Mouse (Mus musculus) heart, embryonic 16.5 days (tissue): ENCODE data around the gene Klhl7. TPM values are rescaled to one million over a fixed set of nuclear protein-coding genes. Genes with fewer than 3 reads are reported as not detected.

Source experiments
- ATAC-seq: fragments of 200-750 bp; cut with Nextera tagmentation; replicated peaks from 2 replicates; pipeline ENCODE4 v1.8.0; 2017; ENCODE audit warnings: moderate number of reproducible peaks; ENCODE audit not compliant: insufficient read depth, low FRiP score; ENCODE audit errors: extremely low read depth
- H3K27ac ChIP-seq: fragments of 300-500 bp; sonication (generic); 2 replicates; pipeline ENCODE4 v1.5.1; 2014; ENCODE audit warnings: mild to moderate bottlenecking, low read length, control low read depth, moderate library complexity
- H3K27me3 ChIP-seq: fragments of 300-500 bp; sonication (generic); 2 replicates; pipeline ENCODE4 v1.6.1; 2014; ENCODE audit warnings: low read length, mixed read lengths; ENCODE audit not compliant: control insufficient read depth, insufficient read depth
- H3K36me3 ChIP-seq: fragments of 300-500 bp; sonication (generic); 2 replicates; pipeline ENCODE4 v1.6.1; 2014; ENCODE audit not compliant: control insufficient read depth, insufficient read depth
- H3K4me1 ChIP-seq: fragments of 300-500 bp; sonication (generic); 2 replicates; pipeline ENCODE4 v1.6.1; 2014; ENCODE audit warnings: low read length, mixed read lengths; ENCODE audit not compliant: control insufficient read depth, insufficient read depth
- H3K4me2 ChIP-seq: fragments of 300-500 bp; sonication (generic); 2 replicates; pipeline ENCODE4 v1.6.1; 2014; ENCODE audit warnings: low read depth, mild to moderate bottlenecking, control low read depth, low read length
- H3K4me3 ChIP-seq: fragments of 300-500 bp; sonication (generic); 2 replicates; pipeline ENCODE4 v1.5.1; 2014; ENCODE audit warnings: mild to moderate bottlenecking, control low read depth, low read length
- H3K9ac ChIP-seq: fragments of 300-500 bp; sonication (generic); 2 replicates; pipeline ENCODE4 v1.6.1; 2014; ENCODE audit warnings: low read length, control low read depth
- H3K9me3 ChIP-seq: fragments of 300-500 bp; sonication (generic); replicated peaks from 2 replicates; pipeline ENCODE4 v1.6.1; 2016; ENCODE audit warnings: low read length; ENCODE audit not compliant: control insufficient read depth
- WGBS: fragments of 180-500 bp; shearing (Covaris S2); extraction: QIAGEN DNeasy Blood & Tissue Kit; methylation state at CpG from one replicate; pipeline ENCODE4 v1.1.7; 2014; 5-methylcytosine and 5-hydroxymethylcytosine counted together
- polyA plus RNA-seq: library from polyadenylated mRNA; unstranded; fragments of >200 nt; fragmentation: Nextera tagmentation; extraction: Ambion mirVana; gene quantifications from 2 replicates; pipeline ENCODE4 v1.2.1, GENCODE M21; 2015

Gene Klhl7
- polyA plus RNA-seq, 1 experiment from 2014 or later, result 49.2 TPM

DNA sequence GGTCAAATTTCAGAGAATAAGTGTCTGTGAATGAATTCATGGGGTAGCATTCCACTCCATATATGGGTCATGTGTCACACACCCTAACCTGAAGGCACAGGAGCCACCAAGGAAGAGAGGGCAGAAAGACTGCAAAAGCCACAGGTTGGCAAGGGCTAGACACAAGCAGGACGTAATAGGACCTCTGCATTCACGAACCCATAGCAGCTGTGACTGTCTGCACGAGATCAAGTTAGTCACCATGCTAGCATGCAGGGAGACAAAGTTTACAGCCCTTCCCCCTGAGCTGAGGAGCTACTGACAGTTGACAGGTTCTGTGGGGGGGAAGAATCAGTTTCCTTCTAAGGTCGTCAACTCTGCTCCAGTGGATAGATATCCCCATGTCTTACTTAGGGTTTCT lies 36.9 kb upstream of the Klhl7 start:
- Histone ChIP-seq H3K27me3 (no peaks in the 10 kb centered on the region), H3K36me3 (no peaks in the 10 kb centered on the region), H3K9ac (no peak overlapping the region), H3K27ac (no peak overlapping the region), H3K4me2 (no peak overlapping the region), H3K4me1 (no peaks in the 10 kb centered on the region), H3K9me3 (no peaks in the 10 kb centered on the region), H3K4me3 (no peak overlapping the region)
- WGBS, result 51% methylated on average over 4 of the region's 4 CpGs
- ATAC-seq, result no peak

DNA sequence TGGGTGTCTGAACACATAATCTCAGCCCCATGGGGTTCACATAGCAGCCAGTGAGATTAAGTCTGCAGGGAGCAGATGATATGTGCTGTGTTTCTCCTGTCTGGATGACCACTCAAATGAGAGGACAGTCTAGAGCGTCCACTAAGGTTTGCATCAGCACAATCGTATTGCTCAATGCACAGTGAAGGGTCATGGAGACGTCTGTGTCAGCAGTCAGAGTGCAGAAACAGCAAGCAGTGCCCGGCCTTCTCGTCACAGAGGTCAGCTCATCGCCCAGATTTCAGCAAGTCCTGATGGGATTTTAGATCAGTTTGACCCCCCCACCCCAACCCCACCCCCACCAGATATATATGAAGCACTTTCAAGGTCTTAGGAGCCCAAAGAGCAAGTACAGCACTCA lies 31.4 kb upstream of the Klhl7 start:
- Histone ChIP-seq H3K4me2 (no peak overlapping the region), H3K9ac (no peak overlapping the region), H3K4me1 (peaks cover 4% of the 10 kb centered on the region; the same call in 1 of the 2 replicates), H3K4me3 (no peak overlapping the region), H3K27me3 (no peaks in the 10 kb centered on the region), H3K27ac (no peak overlapping the region), H3K9me3 (no peaks in the 10 kb centered on the region), H3K36me3 (no peaks in the 10 kb centered on the region)
- no peak for ATAC-seq
- WGBS, result 75% methylated on average over 6 of the region's 6 CpGs

DNA sequence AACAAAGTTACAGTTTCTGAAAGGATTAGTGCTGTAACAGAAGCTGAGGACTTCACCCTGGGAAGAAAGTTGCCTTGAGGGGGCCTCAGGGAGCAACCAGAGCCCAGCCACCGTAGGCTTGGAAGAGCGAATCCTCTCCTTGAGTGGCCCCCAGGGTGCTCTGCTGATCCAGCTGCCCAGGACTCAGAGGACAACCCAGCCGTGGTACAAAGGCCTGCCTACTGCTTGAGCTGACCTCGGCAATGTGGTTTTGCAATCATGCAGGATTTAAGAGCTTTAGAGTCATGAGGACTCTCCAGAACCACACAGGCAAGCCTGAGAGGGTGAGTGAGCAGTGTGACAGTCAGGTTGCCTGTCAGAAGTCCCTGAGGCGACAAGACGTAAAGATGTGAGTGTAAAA lies 28.4 kb upstream of the Klhl7 start:
- no peak overlapping the region for H3K4me3 ChIP-seq
- no peak overlapping the region for H3K27ac ChIP-seq
- ATAC-seq, result no peak
- no peak overlapping the region for H3K4me2 ChIP-seq
- 61% methylated on average over 6 of the region's 6 CpGs for WGBS
- no peaks in the 10 kb centered on the region for H3K27me3 ChIP-seq
- no peak overlapping the region; the same call in 1 of the 2 replicates for H3K9ac ChIP-seq
- no peaks in the 10 kb centered on the region for H3K9me3 ChIP-seq
- peaks cover 7% of the 10 kb centered on the region for H3K4me1 ChIP-seq
- no peaks in the 10 kb centered on the region for H3K36me3 ChIP-seq

DNA sequence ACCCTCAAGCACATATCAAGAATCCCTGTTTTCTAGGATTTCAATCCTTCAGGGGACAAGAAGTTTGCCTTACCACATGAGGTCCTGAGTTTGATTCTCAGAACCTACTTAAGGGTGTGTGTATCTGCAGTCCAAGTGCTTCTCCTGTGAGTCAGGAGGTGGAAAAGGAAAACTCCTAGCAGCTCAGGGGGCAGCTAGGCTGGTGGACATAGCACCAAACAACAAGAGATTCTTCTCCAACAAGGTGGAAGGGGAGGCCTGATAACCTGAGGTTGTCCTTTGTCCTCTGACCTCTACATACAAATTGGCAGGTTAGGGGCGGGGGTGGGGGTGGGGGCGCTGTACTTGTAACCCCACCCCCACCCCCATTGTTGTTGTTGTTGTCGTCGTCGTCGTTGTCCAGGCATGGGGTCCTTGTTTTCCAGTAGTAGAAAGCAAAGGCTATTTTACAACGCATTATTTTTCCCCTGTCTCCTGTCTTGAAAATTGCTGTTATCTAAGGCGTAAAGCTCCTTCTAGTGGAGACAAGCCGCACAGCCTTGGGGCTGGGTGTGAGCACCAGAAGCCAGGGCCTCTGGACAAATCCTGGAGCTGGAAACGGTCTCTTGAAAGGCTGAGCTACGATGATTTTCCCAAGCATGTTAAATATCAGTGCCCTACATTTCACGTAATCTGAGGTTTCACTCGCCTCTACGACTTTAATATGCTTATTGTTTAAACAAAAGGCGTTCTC lies 23.3 kb upstream of the Klhl7 start:
- Histone ChIP-seq H3K9me3 (no peaks in the 10 kb centered on the region), H3K9ac (peak overlapping the region; percentile 66), H3K4me1 (peaks cover 5% of the 10 kb centered on the region), H3K27ac (peak overlapping the region; percentile 62), H3K4me3 (peak overlapping the region; percentile 40), H3K4me2 (peak overlapping the region; percentile 60), H3K27me3 (no peaks in the 10 kb centered on the region), H3K36me3 (no peaks in the 10 kb centered on the region)
- 1% methylated on average over 15 of the region's 15 CpGs for WGBS
- peak; percentile 87 for ATAC-seq

DNA sequence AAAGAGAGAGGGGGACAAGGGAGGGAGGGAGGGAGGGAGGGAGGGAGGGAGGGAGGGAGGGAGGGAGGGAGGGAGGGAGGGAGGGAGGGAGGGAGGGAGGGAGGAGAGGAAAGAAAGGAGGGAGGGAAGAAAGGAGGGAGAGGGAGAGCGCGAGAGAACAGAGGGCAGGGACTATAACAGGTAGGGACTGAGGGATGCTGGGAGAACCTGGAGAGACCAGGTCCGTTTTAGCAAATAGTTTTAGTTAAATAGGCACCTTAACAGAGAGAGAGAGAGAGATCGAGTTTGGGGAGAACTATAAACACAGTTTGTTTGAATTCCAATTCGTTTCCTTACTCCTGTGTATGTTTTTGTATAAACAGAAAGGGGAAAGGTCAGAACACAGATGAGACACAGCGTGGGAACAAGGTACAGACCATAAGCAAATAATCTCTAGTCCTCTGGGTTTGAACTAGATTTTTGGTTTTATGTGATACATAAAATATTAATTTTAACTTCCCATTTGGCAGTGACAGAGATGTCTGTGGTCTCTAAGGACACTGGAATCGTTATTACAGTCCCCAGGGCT lies 22.6 kb upstream of the Klhl7 start:
- H3K36me3 ChIP-seq, result no peaks in the 10 kb centered on the region
- no peaks in the 10 kb centered on the region for H3K27me3 ChIP-seq
- peak overlapping the region; percentile 60 for H3K4me2 ChIP-seq
- H3K4me3 ChIP-seq, result peak overlapping the region; percentile 40
- H3K9ac ChIP-seq, result no peak overlapping the region
- 22% methylated on average over 7 of the region's 7 CpGs for WGBS
- ATAC-seq, result no peak
- H3K9me3 ChIP-seq, result no peaks in the 10 kb centered on the region
- H3K27ac ChIP-seq, result no peak overlapping the region
- peaks cover 5% of the 10 kb centered on the region for H3K4me1 ChIP-seq

DNA sequence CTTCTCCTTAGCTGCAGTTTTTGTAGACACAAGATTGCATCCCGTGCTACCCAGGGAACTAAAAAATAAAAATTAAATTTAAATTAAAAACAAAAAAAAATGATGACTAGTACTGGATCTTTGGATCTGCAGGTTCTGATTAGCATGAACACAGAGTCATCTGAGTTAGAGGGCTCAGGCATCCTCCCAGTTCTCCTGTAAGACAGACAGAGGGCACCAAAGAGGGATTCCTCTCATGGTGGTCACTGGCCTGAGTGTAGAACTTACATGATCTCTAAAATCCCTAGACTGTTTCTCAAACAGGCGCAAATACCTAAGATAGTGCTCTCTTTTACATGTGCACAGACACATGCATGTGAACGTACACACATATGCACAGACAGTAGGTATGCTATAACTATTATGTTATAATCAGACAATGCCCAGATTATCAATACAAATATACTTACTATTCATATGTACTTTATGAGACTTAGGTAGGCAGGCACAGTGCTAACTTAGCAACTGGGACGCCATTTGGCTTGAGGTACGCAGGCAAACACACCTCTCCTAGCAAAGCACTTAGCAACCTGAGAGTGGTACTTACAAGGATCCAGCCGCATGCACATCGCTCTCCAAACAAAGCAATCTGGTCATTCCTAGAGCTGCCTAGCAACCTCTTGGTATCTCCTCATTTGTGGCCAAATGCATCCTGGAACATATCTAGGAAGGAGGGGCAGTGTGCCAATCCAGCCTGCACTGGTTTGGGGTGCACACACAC lies 21.8 kb upstream of the Klhl7 start:
- H3K4me3 ChIP-seq, result no peak overlapping the region
- H3K36me3 ChIP-seq, result no peaks in the 10 kb centered on the region
- 78% methylated on average over 7 of the region's 7 CpGs for WGBS
- H3K27ac ChIP-seq, result no peak overlapping the region
- H3K9me3 ChIP-seq, result no peaks in the 10 kb centered on the region
- peaks cover 5% of the 10 kb centered on the region for H3K4me1 ChIP-seq
- no peak for ATAC-seq
- H3K27me3 ChIP-seq, result no peaks in the 10 kb centered on the region
- H3K9ac ChIP-seq, result no peak overlapping the region
- H3K4me2 ChIP-seq, result no peak overlapping the region

DNA sequence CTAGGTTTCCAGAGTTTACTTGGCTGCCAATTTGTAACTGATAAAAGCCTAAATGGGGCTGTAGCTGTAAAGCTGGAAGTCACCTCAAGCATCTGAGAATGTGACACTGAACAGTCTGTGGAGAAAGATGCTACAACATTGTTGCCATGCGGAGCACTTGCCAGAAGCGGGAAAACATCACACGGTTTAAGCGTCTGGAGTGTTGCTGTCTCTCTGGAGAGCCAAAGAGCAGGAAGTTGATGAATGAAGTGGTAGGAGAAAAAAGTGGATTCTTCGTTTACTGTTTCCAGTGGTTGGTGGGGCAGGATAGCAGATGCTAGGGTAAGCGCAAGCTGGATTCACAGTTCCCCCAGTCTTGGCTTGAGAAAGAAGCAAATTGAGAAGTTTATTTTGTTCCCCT lies 19.6 kb upstream of the Klhl7 start:
- no peak overlapping the region for H3K4me2 ChIP-seq
- no peak overlapping the region for H3K27ac ChIP-seq
- H3K4me3 ChIP-seq, result no peak overlapping the region
- ATAC-seq, result no peak
- H3K27me3 ChIP-seq, result no peaks in the 10 kb centered on the region
- 50% methylated on average over 6 of the region's 6 CpGs for WGBS
- H3K36me3 ChIP-seq, result no peaks in the 10 kb centered on the region
- H3K4me1 ChIP-seq, result peaks cover 5% of the 10 kb centered on the region
- no peaks in the 10 kb centered on the region for H3K9me3 ChIP-seq
- H3K9ac ChIP-seq, result no peak overlapping the region

DNA sequence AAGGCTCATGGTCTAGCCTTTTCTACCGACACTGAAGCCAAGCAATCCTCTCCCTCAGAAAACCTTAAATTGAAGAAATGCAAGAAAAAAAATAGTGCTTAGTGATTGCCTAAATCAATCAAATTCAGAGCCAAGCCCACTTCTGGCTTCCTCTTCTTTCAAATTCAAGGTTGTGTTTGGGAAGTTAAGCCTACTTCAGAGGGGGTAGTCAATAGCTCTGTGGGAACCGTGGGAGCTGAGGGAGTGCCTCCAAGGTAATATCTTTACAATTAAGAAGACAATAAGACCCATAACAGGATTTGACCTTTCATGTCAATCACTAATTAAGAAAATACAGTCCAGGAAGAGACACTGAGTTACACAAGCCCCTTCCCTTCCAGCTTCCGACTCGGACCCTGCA lies 15.6 kb upstream of the Klhl7 start:
- H3K4me1 ChIP-seq, result no peaks in the 10 kb centered on the region
- no peak overlapping the region for H3K9ac ChIP-seq
- H3K27ac ChIP-seq, result no peak overlapping the region
- H3K9me3 ChIP-seq, result no peaks in the 10 kb centered on the region
- no peak overlapping the region for H3K4me2 ChIP-seq
- ATAC-seq, result no peak
- WGBS, result 72% methylated on average over 4 of the region's 4 CpGs
- H3K27me3 ChIP-seq, result no peaks in the 10 kb centered on the region
- H3K4me3 ChIP-seq, result no peak overlapping the region
- H3K36me3 ChIP-seq, result no peaks in the 10 kb centered on the region

DNA sequence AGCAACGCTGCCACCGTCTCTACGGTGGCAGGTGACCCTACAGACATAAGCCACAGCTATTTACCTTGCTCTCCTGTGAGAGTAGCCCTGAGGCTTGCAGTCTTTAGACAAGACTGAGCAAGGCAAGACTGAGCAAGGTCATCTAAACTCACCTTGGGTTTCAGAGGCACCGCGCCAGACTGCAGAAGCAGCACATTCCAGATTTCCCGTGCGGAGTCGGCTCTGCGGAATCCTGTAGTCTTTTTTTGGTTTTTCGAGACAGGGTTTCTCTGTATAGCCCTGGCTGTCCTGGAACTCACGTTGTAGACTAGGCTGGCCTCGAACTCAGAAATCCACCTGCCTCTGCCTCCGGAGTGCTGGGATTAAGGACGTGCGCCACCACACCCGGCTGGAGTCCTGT lies 14.2 kb upstream of the Klhl7 start:
- Histone ChIP-seq H3K4me3 (no peak overlapping the region), H3K9me3 (no peaks in the 10 kb centered on the region), H3K9ac (no peak overlapping the region), H3K36me3 (no peaks in the 10 kb centered on the region), H3K4me1 (no peaks in the 10 kb centered on the region), H3K27ac (no peak overlapping the region), H3K4me2 (no peak overlapping the region), H3K27me3 (no peaks in the 10 kb centered on the region)
- WGBS, result 72% methylated on average over 16 of the region's 16 CpGs
- ATAC-seq, result no peak
